Mouse (Mus musculus): ENCODE results near the gene Fyco1. TPM values are rescaled to one million over a fixed set of nuclear protein-coding genes. Genes with fewer than 3 reads are reported as not detected.

Gene Fyco1
- total RNA-seq, 2 experiments from 2014 or later, result 44.7 to 49.6 TPM

DNA sequence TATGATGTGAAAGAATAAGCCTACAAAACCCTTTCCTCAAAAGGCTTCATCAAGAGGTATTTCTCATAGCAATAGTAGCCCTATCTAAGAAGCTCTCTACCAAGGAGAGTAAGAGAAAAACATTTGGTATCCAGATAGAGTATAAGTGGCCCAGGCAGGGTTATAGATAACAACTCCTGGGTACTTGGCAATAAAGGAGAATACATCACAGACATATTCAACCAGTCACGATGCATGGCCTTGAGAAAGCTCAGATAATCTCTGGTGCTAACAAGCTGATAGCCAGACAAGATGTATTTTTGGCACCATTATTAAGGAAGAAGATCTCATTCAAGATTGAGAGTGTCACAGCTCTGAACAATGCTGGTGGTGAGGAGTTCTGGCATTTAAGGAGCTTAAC, 5.2 kb downstream of the Fyco1 start:
- Histone ChIP-seq H3K4me3 (no peak overlapping the region), H3K27ac (no peak overlapping the region)
- no peak for TF ChIP-seq CTCF (conservative IDR thresholded peaks at IDR 0.05)
- DNase-seq (ENCODE audit: low spot score in 2 of 2), result no peak

DNA sequence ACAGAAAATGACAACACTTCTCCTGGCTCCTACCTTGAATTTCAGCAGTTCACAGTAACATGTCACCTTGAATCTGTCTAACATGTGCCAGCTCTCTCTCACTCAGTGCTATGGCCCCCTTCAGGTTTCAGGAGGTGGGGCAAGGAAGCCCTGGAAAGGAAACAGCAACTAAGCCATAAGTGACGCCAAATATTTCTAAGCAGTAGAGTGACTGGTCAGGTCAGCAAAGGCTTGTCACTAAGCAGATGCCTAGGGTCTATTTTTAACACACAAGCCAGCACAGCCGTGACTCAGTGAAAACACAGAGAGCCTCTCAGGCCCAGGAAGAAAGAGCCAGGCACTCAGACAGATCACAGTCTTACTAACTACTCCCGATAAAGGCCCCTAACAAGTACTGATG, 6.6 kb downstream of the Fyco1 start:
- TF ChIP-seq CTCF (conservative IDR thresholded peaks at IDR 0.05), result peak; percentile 53
- H3K27ac ChIP-seq, result peak overlapping the region; percentile 12

DNA sequence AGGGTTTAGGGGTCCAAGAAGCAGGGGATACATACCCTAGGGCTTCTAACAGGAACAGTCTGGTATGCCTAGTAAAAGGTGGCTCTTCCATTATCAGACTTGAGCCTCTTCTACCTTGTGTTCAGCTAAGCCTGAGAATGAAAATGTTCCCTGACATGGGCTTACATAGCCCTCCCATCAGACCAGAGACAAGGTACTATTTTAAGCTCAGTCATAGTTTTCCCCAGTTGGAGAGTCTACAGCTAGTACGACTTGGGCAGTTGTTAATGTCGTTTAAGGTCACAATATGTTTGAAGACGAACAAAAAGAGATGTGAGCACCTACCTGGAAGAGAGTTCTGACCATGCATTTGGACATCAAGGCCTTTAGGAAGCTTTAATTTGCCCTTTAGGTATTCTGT, 7.2 kb downstream of the Fyco1 start:
- no peak for DNase-seq (ENCODE audit: low spot score in 2 of 2)
- TF ChIP-seq CTCF (conservative IDR thresholded peaks at IDR 0.05), result no peak
- H3K27ac ChIP-seq, result no peak overlapping the region
- no peak overlapping the region for H3K4me3 ChIP-seq

More for the DNA sequence above, 6.6 kb downstream of the Fyco1 start:
- DNase-seq (ENCODE audit: low spot score in 2 of 2), result no peak
- no peak overlapping the region for H3K4me3 ChIP-seq

DNA sequence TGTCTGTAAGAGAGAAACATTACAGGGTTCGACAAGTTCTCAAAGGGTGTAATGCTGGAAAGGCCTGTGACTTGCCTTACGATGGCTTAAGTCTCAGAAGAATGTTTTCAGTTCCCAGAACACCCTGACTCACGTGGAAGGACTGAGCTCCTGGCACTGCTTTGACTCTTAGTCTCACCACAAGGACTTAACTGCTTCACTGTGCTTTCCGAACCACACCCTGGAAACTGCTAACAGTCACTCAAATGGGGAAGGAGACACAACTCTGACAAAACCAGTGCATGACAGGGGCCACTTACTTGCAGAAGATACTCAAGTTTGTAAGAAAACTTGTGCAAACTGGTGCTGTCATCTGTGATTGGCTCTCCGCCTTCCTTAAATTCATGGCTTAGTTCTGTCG, 11.5 kb downstream of the Fyco1 start:
- TF ChIP-seq CTCF (conservative IDR thresholded peaks at IDR 0.05), result no peak
- Histone ChIP-seq H3K4me3 (no peak overlapping the region), H3K27ac (no peak overlapping the region)
- DNase-seq (ENCODE audit: low spot score in 2 of 2), result no peak

DNA sequence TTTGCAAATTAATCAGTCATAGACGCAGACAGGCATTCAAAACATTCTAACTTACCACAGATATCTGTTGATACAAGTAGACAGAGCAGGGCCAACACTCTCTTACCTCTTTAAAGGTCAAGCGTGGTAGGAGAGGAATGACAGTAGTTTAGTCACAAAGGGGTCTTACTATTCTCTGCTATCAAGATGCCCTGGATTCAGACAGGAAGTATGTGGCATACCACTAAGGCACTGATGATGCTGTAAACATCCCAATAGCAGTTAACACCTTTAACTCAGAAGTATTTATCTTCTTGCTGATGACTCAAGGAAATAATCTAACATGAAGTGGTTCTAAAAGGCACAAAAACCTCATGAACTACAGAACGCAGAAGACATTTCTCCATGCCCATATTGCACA, 15.8 kb downstream of the Fyco1 start:
- no peak for TF ChIP-seq CTCF (conservative IDR thresholded peaks at IDR 0.05)
- Histone ChIP-seq H3K27ac (no peak overlapping the region), H3K4me3 (no peak overlapping the region)
- no peak for DNase-seq (ENCODE audit: low spot score in 2 of 2)

DNA sequence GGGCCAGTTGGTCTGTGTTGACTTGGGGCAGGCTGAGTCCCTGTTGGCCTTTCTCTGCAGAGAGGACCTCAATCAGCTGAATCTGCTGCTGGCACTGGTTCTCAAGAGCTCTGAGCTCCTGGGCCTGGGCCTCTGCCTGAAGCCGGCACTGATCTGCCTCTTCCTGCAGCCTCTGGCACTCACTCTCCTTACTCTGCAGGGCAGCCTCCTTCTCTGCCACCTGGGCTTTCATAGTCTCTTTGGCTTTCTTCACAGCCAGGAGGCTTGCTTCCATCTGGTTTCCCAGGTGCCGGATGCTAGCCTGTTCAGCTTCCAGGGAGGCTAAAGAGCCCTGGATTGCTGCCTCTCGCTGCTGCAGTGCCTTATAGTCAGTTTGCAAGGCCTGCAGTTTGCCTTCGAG, 22.8 kb downstream of the Fyco1 start:
- Histone ChIP-seq H3K27ac (no peak overlapping the region), H3K4me3 (no peak overlapping the region)
- TF ChIP-seq CTCF (conservative IDR thresholded peaks at IDR 0.05), result no peak
- DNase-seq (ENCODE audit: low spot score in 2 of 2), result no peak

DNA sequence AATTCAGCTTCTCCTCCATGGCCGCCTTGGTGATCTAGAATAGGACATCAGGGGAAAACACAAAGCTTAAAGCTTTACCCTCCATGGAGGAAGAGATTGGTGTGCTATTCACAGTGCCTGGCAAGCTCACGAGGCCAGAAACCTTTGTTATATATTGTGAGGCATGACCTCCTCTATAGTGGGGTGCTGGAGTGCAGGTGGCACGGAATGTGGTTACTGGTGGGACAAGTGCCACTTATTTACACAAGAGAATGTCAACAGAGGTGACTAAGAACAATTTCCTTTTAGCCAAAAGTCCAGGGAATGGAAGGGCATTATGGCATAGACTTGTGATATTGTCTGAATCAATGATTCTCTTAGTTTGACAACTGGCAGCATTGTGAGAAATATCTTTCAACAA, 25.1 kb downstream of the Fyco1 start:
- no peak for TF ChIP-seq CTCF (conservative IDR thresholded peaks at IDR 0.05)
- Histone ChIP-seq H3K27ac (no peak overlapping the region), H3K4me3 (no peak overlapping the region)
- DNase-seq (ENCODE audit: low spot score in 2 of 2), result no peak

DNA sequence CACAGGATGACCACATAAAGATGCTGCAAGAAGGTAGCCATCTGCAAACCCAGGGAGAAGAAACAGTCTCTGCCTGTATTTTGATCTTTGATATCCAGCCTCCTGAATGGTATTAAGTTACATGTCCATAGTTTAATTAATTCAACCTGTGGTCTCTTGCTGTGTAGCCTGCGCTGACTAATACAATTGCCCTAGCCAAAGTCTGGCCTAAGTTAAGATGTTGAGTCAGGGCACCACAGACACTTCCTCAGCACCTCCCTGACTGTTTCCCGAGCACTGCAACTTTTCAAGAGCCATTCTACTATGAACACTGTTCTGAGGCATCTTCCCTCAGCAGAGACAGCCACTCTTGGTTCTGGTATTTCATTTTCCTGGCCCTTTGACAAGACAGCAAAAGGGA, 33.1 kb downstream of the Fyco1 start:
- no peak overlapping the region for H3K4me3 ChIP-seq
- no peak for TF ChIP-seq CTCF (conservative IDR thresholded peaks at IDR 0.05)
- H3K27ac ChIP-seq, result no peak overlapping the region
- DNase-seq (ENCODE audit: low spot score in 2 of 2), result no peak

DNA sequence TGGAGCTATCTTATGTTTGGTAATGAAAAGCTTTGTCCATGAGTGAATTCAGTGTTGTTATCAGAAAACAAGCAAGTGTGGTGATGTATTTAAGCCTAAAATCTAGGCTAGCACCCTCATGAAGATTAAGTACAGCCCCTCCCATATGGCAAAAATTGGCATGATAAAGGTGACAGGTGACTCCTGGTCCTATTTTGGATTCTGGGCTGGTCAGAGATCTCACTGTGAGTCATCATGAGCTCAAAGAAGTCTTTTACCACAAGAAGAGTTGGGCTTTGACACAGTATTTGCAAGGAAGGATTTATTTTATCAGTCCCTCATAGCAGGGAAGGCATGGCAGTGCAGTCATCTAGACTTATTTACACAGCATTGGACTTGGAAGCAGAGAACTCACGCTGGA, 35.7 kb downstream of the Fyco1 start:
- Histone ChIP-seq H3K4me3 (no peak overlapping the region), H3K27ac (no peak overlapping the region)
- DNase-seq (ENCODE audit: low spot score in 2 of 2), result no peak
- TF ChIP-seq CTCF (conservative IDR thresholded peaks at IDR 0.05), result no peak

DNA sequence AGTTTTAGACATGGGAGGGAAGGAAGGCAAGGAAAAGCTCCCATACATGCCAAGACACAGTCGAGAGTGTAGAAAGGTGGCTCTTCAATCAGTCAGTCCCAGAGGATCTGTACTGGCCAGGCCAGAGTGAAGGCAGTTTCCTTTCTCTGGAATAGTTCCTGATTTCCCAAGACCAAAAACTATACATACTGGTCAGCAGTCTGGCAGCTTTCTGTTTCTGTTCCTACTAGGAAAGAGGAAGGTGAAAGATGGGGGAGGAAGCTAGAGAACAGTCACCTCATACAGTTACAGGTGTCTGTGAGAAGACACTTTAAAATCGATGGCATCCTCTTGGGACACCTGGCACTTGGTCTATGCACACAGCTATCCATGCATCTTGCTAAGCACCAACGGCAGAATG, 36.3 kb downstream of the Fyco1 start:
- no peak overlapping the region for H3K4me3 ChIP-seq
- TF ChIP-seq CTCF (conservative IDR thresholded peaks at IDR 0.05), result no peak

DNA sequence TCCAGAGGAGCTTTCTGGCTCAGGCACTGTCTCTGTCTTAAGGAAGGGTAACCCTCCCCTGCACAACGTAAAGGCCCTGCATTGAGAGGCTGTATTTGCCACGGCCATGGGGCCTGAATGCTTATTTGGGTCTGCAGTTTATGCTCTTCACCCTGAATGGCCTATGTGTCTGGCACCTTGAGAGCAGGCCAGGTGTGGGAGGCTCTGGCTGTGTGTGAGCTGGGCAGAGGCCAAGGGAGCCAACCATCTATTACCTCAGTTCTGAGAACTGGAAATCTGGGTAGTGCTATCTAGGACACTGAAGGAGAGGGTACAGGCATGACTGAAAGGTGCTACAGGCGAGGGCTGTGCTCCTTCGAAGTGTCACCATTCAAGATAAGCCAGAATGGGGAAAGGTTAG, 36.9 kb downstream of the Fyco1 start:
- DNase-seq (ENCODE audit: low spot score in 2 of 2), result no peak
- TF ChIP-seq CTCF (conservative IDR thresholded peaks at IDR 0.05), result no peak
- no peak overlapping the region for H3K4me3 ChIP-seq
- H3K27ac ChIP-seq, result no peak overlapping the region

More for the DNA sequence above, 36.3 kb downstream of the Fyco1 start:
- no peak overlapping the region for H3K27ac ChIP-seq
- DNase-seq (ENCODE audit: low spot score in 2 of 2), result no peak

DNA sequence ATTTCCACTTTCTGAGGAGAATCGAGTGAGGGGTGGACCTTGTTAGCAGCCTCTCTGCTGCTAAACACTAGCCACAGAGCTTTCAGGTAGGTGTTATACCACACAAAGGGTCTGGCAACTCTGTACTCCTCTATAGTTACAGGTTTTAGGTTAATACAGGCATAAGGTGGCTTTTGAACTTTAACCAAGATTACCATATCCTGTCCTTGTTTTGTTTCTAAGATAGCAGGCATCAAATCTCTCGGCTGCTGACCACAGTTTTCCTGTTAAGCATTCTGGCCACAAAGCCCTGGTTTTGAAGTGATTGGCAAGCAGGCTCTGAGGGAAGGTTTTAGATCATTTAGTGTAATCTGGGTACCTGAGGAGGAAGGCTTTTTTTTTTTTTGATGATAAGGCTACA, 37.4 kb downstream of the Fyco1 start:
- no peak for DNase-seq (ENCODE audit: low spot score in 2 of 2)
- Histone ChIP-seq H3K4me3 (no peak overlapping the region), H3K27ac (no peak overlapping the region)
- no peak for TF ChIP-seq CTCF (conservative IDR thresholded peaks at IDR 0.05)

DNA sequence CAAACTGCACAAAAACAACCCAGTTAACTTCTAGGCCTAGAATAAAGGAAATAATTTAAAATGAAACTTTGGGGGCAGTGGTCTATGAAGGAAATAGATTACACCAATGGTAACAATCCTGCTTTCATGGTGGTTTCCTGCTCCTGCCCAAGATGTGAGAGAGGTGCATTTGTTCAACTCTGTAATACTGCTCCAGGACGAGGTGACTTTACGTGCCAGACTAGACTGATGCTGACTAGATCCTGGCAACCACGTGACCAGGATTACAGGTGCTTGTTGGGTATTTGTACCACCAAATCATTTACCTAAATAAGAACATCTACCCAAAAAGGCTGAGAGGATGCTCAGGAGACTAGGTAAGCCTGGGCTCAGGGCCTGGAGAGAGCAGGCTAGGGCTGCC, 39.9 kb downstream of the Fyco1 start:
- Histone ChIP-seq H3K4me3 (no peak overlapping the region), H3K27ac (no peak overlapping the region)
- DNase-seq (ENCODE audit: low spot score in 2 of 2), result no peak
- TF ChIP-seq CTCF (conservative IDR thresholded peaks at IDR 0.05), result no peak

DNA sequence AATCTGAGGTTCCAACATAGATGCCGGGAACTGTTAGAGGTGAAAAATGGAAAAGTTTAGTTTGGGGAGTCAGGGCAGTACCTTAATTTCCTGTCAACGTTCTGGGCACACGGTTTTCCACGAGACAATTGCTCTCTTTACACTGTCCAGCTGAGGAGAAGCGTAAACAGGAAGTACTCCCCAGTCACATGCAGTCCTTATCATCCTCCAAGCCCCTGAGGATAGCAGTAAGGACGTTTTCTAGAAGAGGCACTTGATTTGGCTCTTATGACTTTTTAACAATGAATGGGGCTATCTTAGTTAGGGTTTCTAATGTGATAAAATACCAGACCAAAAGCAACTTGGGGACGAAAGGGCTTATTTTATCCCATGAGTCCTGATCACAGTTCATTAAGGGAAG, 43.1 kb downstream of the Fyco1 start:
- Histone ChIP-seq H3K27ac (no peak overlapping the region), H3K4me3 (no peak overlapping the region)
- no peak for TF ChIP-seq CTCF (conservative IDR thresholded peaks at IDR 0.05)
- no peak for DNase-seq (ENCODE audit: low spot score in 2 of 2)

DNA sequence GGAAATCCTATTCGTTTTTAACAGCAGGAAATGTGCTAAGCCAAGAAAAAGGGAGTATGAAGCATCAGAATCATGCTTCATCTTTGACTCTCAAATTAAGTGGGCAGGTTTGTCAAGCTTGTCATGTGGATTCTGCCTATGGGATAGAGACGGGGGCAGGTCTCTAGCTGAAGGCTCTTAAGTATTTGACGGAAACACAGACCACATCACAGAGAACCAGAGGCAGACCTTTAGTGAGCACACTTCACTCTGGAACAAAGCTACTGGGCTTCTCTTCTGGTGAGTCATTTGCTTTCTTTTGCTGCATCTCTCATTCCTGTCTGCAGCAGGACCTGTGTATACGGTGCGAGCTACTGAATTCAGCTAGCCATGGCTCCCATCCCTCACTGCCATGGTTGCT, 45.4 kb downstream of the Fyco1 start, which contains the start of gene Cxcr6:
Cxcr6 (plus strand) TSS at position 209 of the 400 bp plus-strand sequence.
- DNase-seq (ENCODE audit: low spot score in 2 of 2), result no peak
- Histone ChIP-seq H3K27ac (no peak within 1 kb of the TSS), H3K4me3 (no peak within 1 kb of the TSS)
- no peak for TF ChIP-seq CTCF (conservative IDR thresholded peaks at IDR 0.05)
